27 mouse cellular contexts compared by ENCODE assay signal in the genomic region with DNA sequence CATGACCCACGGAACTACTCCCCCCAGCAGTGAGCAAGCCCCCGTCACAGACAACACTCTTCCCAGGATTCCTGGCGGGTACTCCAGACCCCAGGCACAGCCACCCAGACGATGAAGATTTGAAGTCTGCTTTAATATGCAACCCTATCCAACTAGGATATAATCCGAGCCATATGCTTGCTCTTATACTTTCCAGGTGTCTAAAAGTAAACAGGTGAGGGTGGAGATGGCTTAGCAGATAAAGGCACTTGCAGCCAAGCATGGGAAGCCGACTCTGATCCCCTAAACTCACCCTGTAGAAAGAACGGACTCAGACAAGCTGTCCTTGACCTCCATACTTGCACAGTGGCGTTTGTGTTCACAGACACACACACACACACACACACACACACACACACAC. TPM values are rescaled to one million over a fixed set of nuclear protein-coding genes. Genes with fewer than 3 reads are reported as not detected.
A peak's percentile ranks its signal among the peaks of the same experiment; 100 is the strongest.
DNase-seq lines count a peak whose midpoint lies in the region; ATAC-seq lines count a peak whose summit lies in the region.
"Had no signal": no experiment of that assay in that cellular context is flagged by ENCODE, and none has a peak within 500 bp of the region (broad histone marks: within the 10 kb centered on the region; RNA-seq: fewer than 3 reads in every experiment).

No protein-coding gene starts in this region.

- no peaks in the 10 kb centered on the region for H3K9me3 ChIP-seq in kidney, embryonic 15.5 days (replicated peaks)
- no peaks in the 10 kb centered on the region for H3K9me3 ChIP-seq in embryonic facial prominence, embryonic 13.5 days
- no peaks in the 10 kb centered on the region for H3K9me3 ChIP-seq in limb, embryonic 12.5 days
- H3K9me3 ChIP-seq: heart, embryonic 10.5 days; heart, embryonic 15.5 days; hindbrain, embryonic 12.5 days; liver, embryonic 15.5 days; midbrain, embryonic 10.5 days; neural tube, embryonic 12.5 days had no signal

- H3K4me2 ChIP-seq in kidney, embryonic 15.5 days: no peak overlapping the region
- H3K4me2 ChIP-seq in embryonic facial prominence, embryonic 13.5 days: peak overlapping the region; percentile 32
- H3K4me2 ChIP-seq in limb, embryonic 12.5 days: no peak overlapping the region
- H3K4me2 ChIP-seq: heart, embryonic 15.5 days; hindbrain, embryonic 12.5 days; lung, embryonic 14.5 days; neural tube, embryonic 12.5 days had no signal

- 0 out of 2 replicates have a peak overlapping the region, but pooled peaks have one; percentile 27 for H3K27ac ChIP-seq in kidney, embryonic 15.5 days
- peak overlapping the region; percentile 80 for H3K27ac ChIP-seq in embryonic facial prominence, embryonic 13.5 days
- H3K27ac ChIP-seq in limb, embryonic 12.5 days: peak overlapping the region; percentile 68
- H3K27ac ChIP-seq: heart, embryonic 15.5 days; hindbrain, embryonic 12.5 days; liver, embryonic 15.5 days; midbrain, embryonic 10.5 days; neural tube, embryonic 12.5 days had no signal

- no peak overlapping the region for H3K9ac ChIP-seq in kidney, embryonic 15.5 days
- no peak overlapping the region for H3K9ac ChIP-seq in embryonic facial prominence, embryonic 13.5 days
- no peak overlapping the region for H3K9ac ChIP-seq in limb, embryonic 12.5 days (replicated peaks)
- H3K9ac ChIP-seq: heart, embryonic 15.5 days; hindbrain, embryonic 12.5 days; liver, embryonic 15.5 days; lung, embryonic 14.5 days; neural tube, embryonic 12.5 days had no signal

- WGBS in kidney, embryonic 15.5 days: 71% methylated on average over 8 of the region's 8 CpGs
- WGBS in embryonic facial prominence, embryonic 13.5 days: 9% methylated on average over 8 of the region's 8 CpGs
- WGBS in limb, embryonic 12.5 days: 29% methylated on average over 8 of the region's 8 CpGs

- no peak for ATAC-seq in kidney, embryonic 15.5 days (replicated peaks; ENCODE audit: low FRiP score)
- ATAC-seq in embryonic facial prominence, embryonic 13.5 days (ENCODE audit: insufficient number of reproducible peaks, insufficient read depth, low FRiP score, low TSS enrichment, low read depth): peak; percentile 68
- peak; percentile 45; the same call in 1 of the 2 replicates for ATAC-seq in limb, embryonic 12.5 days (ENCODE audit: insufficient number of reproducible peaks, insufficient read depth, low FRiP score, low TSS enrichment, low read depth)
- ATAC-seq: intestine, embryonic 16.5 days had no signal

- H3K4me1 ChIP-seq in kidney, embryonic 15.5 days: peaks cover 67% of the 10 kb centered on the region
- H3K4me1 ChIP-seq in embryonic facial prominence, embryonic 13.5 days: peaks cover 64% of the 10 kb centered on the region
- peaks cover 72% of the 10 kb centered on the region for H3K4me1 ChIP-seq in limb, embryonic 12.5 days (replicated peaks)

- H3K36me3 ChIP-seq in kidney, embryonic 15.5 days: no peaks in the 10 kb centered on the region
- peaks cover under 1% of the 10 kb centered on the region; the same call in 1 of the 2 replicates for H3K36me3 ChIP-seq in embryonic facial prominence, embryonic 13.5 days
- no peaks in the 10 kb centered on the region; the same call in 1 of the 2 replicates for H3K36me3 ChIP-seq in limb, embryonic 12.5 days
- H3K36me3 ChIP-seq: G1E; heart, embryonic 15.5 days; hindbrain, embryonic 12.5 days; midbrain, embryonic 10.5 days; neural tube, embryonic 12.5 days had no signal

- H3K4me3 ChIP-seq in kidney, embryonic 15.5 days (replicated peaks): no peak overlapping the region
- no peak overlapping the region for H3K4me3 ChIP-seq in embryonic facial prominence, embryonic 13.5 days
- no peak overlapping the region for H3K4me3 ChIP-seq in limb, embryonic 12.5 days (replicated peaks)
- H3K4me3 ChIP-seq: heart, embryonic 10.5 days; heart, embryonic 15.5 days; hindbrain, embryonic 12.5 days; liver, embryonic 15.5 days; midbrain, embryonic 10.5 days; myocyte; neural tube, embryonic 12.5 days had no signal

- DNase-seq in embryo, embryonic 11 days: peak; percentile 56
- no peak for DNase-seq in embryo, embryonic 10.5 days (ENCODE audit: low spot score)
- no peak for DNase-seq in kidney, postnatal 14 days
- no peak for DNase-seq in cerebellum, adult 11 months
- no peak for DNase-seq in lung, postnatal 10 days
- DNase-seq: adrenal gland, adult 8-10 months; gastrocnemius, postnatal 25 days; heart, adult 11 months; kidney, adult 8-10 months; kidney, postnatal 10 days; layer of hippocampus, adult 9-11 months; lung, embryonic 14.5 days; right cerebral cortex, adult 18-20 months; spleen, adult 18-20 months had no signal

- no peaks in the 10 kb centered on the region for H3K27me3 ChIP-seq in kidney, embryonic 15.5 days
- H3K27me3 ChIP-seq in embryonic facial prominence, embryonic 13.5 days: no peaks in the 10 kb centered on the region
- H3K27me3 ChIP-seq in limb, embryonic 12.5 days: no peaks in the 10 kb centered on the region
- H3K27me3 ChIP-seq: CH12.LX; heart, embryonic 15.5 days; hindbrain, embryonic 12.5 days; liver, embryonic 15.5 days; neural tube, embryonic 12.5 days had no signal

RNA-seq across cellular contexts. Expression of a gene that starts 8.4 kb away (rescaled TPM):
- polyA plus RNA-seq in kidney, embryonic 15.5 days (2015; fragmentation: Nextera tagmentation; extraction: Ambion mirVana): 13.8 and 14.7 TPM in 2 replicates
- 17.7 and 20.8 TPM in 2 replicates for polyA plus RNA-seq in embryonic facial prominence, embryonic 13.5 days (2015; fragmentation: Nextera tagmentation; extraction: Ambion mirVana)
- 20.2 and 22.2 TPM in 2 replicates for polyA plus RNA-seq in limb, embryonic 12.5 days (2016; fragmentation: Nextera tagmentation; extraction: Ambion mirVana)

Comparison
In these comparisons a context has a peak if more than half of its experiments do, and no peak if none do; other contexts are left out.
1. H3K27ac ChIP-seq: peak in every context shown above with its lines; median percentile 80 in embryonic facial prominence, embryonic 13.5 days; 68 in limb, embryonic 12.5 days; 27 in kidney, embryonic 15.5 days.